Mouse (Mus musculus) splenic B cell, adult 2 months (primary cell): ENCODE results near the gene Ldha.
"Not testable (repeated sequence)": the region's sequence is repeated elsewhere in the genome, so short reads cannot be mapped to it uniquely, and the experiment has no call there.

Source experiments
- DNase-seq: peaks from one replicate; pipeline ENCODE4 v3.0.0-alpha.2; 2011; ENCODE audit warnings: low read depth, low spot score
- H3K27me3 ChIP-seq: 2 replicates; pipeline ENCODE4 v1.6.1; 2012; ENCODE audit warnings: mild to moderate bottlenecking, low read length, moderate library complexity, mixed read lengths; ENCODE audit not compliant: control insufficient read depth, poor library complexity, insufficient read depth, severe bottlenecking
- H3K36me3 ChIP-seq: 2 replicates; pipeline ENCODE4 v1.6.1; 2012; ENCODE audit warnings: mild to moderate bottlenecking, low read length, moderate library complexity, mixed read lengths; ENCODE audit not compliant: control insufficient read depth, poor library complexity, insufficient read depth, severe bottlenecking

The Ldha gene

GRCm38 (mm10) chr7:46881941-46882340 lies 40.7 kb downstream of the Ldha start:
- H3K36me3 ChIP-seq, H3K27me3 ChIP-seq, DNase-seq: not testable (repeated sequence)

GRCm38 (mm10) chr7:46883304-46883703 lies 42.0 kb downstream of the Ldha start:
- DNase-seq = no peak
- no peaks in the 10 kb centered on the region for H3K27me3 ChIP-seq
- peaks cover 2% of the 10 kb centered on the region; the same call in 1 of the 2 replicates for H3K36me3 ChIP-seq

- H3K27me3 ChIP-seq = no peaks in the 10 kb centered on the region
- H3K36me3 ChIP-seq = peaks cover 19% of the 10 kb centered on the region
- DNase-seq = peak; percentile 76
Observed at GRCm38 (mm10) chr7:46895511-46895910, 54.2 kb downstream of the Ldha start.

GRCm38 (mm10) chr7:46899343-46899742 lies 58.1 kb downstream of the Ldha start:
- DNase-seq = no peak
- H3K27me3 ChIP-seq = no peaks in the 10 kb centered on the region
- H3K36me3 ChIP-seq = peaks cover 12% of the 10 kb centered on the region; the same call in 1 of the 2 replicates
